Mouse (Mus musculus) MEL (cell line): ENCODE data around the gene Tmem132d.

Experiments
- CHD2 ChIP-seq: IDR thresholded peaks from 2 replicates; pipeline ENCODE4 v1.6.1; 2011; ENCODE audit warnings: low read length, improper control_type of control experiment
- CTCF ChIP-seq, 3 experiments: IDR thresholded peaks in 2 of 3; conservative IDR thresholded peaks in 1 of 3; 2 replicates each; pipeline ENCODE4 v1.5.1; 2011 to 2012; ENCODE audit warnings: low read length in 3 of 3, low read depth in 2 of 3, mild to moderate bottlenecking in 2 of 3, improper control_type of control experiment in 1 of 3, inconsistent platforms in 1 of 3, mixed read lengths in 1 of 3, moderate library complexity in 1 of 3; ENCODE audit not compliant: control insufficient read depth in 1 of 3, insufficient read depth in 1 of 3, poor library complexity in 1 of 3, severe bottlenecking in 1 of 3
- E2F4 ChIP-seq: IDR thresholded peaks from 2 replicates; pipeline ENCODE4 v1.6.1; 2011; ENCODE audit warnings: low read depth, low read length, improper control_type of control experiment, borderline replicate concordance
- ELF1 ChIP-seq: IDR thresholded peaks from 2 replicates; pipeline ENCODE4 v1.6.1; 2014; ENCODE audit warnings: low read depth, mild to moderate bottlenecking, inconsistent platforms, low read length, improper control_type of control experiment, moderate library complexity
- EP300 ChIP-seq, 2 experiments: IDR thresholded peaks; 2 replicates each; pipeline ENCODE4 v1.6.1; 2011; ENCODE audit warnings: improper control_type of control experiment in 2 of 2, low read length in 2 of 2, low read depth in 1 of 2, mild to moderate bottlenecking in 1 of 2
- GATA1 ChIP-seq: IDR thresholded peaks from 2 replicates; pipeline ENCODE4 v1.6.1; 2011; ENCODE audit warnings: low read depth, low read length, improper control_type of control experiment
- MAX ChIP-seq: IDR thresholded peaks from 2 replicates; pipeline ENCODE4 v1.6.1; 2011; ENCODE audit warnings: low read length, improper control_type of control experiment
- MYB ChIP-seq: IDR thresholded peaks from 2 replicates; pipeline ENCODE4 v1.6.1; 2011; ENCODE audit warnings: mild to moderate bottlenecking, low read depth, low read length, improper control_type of control experiment
- POLR2A ChIP-seq, 2 experiments: IDR thresholded peaks; 2 replicates each; pipeline ENCODE4 v1.6.1; 2011 to 2012; ENCODE audit warnings: low read length in 2 of 2, mild to moderate bottlenecking in 2 of 2, control low read depth in 1 of 2, improper control_type of control experiment in 1 of 2, low read depth in 1 of 2, moderate library complexity in 1 of 2; ENCODE audit not compliant: control insufficient read depth in 1 of 2, insufficient read depth in 1 of 2, poor library complexity in 1 of 2
- RCOR1 ChIP-seq: IDR thresholded peaks from 2 replicates; pipeline ENCODE4 v1.6.1; 2012; ENCODE audit warnings: low read depth, mild to moderate bottlenecking, inconsistent platforms, low read length, improper control_type of control experiment
- TCF12 ChIP-seq: IDR thresholded peaks from 2 replicates; pipeline ENCODE4 v1.6.1; 2014; ENCODE audit warnings: low read depth, mild to moderate bottlenecking, inconsistent platforms, low read length, improper control_type of control experiment, moderate library complexity
- USF2 ChIP-seq, 2 experiments: IDR thresholded peaks; 2 replicates each; pipeline ENCODE4 v1.6.1; 2011 to 2012; ENCODE audit warnings: improper control_type of control experiment in 2 of 2, low read length in 2 of 2, borderline replicate concordance in 1 of 2, inconsistent platforms in 1 of 2, low read depth in 1 of 2, mild to moderate bottlenecking in 1 of 2; ENCODE audit not compliant: insufficient read depth in 1 of 2

DNA sequence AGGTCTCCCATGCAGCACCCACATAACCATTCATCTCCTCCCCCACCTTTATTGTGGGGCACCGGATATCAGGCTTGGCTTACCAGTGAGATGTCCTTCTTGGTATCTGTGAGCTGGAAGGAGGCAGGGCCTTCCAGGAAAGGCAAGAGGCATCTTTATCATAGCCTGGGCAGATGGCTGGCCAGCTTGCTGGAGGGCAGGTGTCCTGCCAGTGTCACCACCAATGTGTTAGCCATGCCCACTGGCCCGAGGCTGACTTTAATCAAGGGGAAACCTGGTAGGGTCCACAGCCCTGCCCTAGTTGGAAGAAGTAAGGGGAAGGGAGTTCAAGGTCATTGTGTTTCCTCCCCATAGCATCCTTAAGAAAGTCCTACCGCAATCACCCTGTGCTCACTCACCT lies 676.9 kb downstream of the Tmem132d start:
- TF ChIP-seq MYB (no peak), EP300 (IDR thresholded peaks at IDR 0.05; ENCODE audit: low read depth in 1 of 2, low read length in 2 of 2) (no peak), MAX (no peak), USF2 (IDR thresholded peaks at IDR 0.05; ENCODE audit: borderline replicate concordance in 1 of 2, insufficient read depth in 1 of 2, low read depth in 1 of 2, low read length in 2 of 2) (no peak), GATA1 (no peak), ELF1 (no peak), POLR2A (IDR thresholded peaks at IDR 0.05; ENCODE audit: control insufficient read depth in 1 of 2, insufficient read depth in 1 of 2, low read depth in 1 of 2, low read length in 2 of 2, poor library complexity in 1 of 2) (no peak), E2F4 (no peak), CHD2 (no peak), CTCF (IDR thresholded peaks at IDR 0.05 in 2 of 3, conservative IDR thresholded peaks at IDR 0.05 in 1 of 3; ENCODE audit: control insufficient read depth in 1 of 3, insufficient read depth in 1 of 3, low read depth in 2 of 3, low read length in 3 of 3, poor library complexity in 1 of 3, severe bottlenecking in 1 of 3) (no peak), RCOR1 (no peak), TCF12 (no peak)
